Mouse (Mus musculus) embryonic facial prominence, embryonic 11.5 days (tissue): ENCODE results near the gene Hey2. TPM values are rescaled to one million over a fixed set of nuclear protein-coding genes. Genes with fewer than 3 reads are reported as not detected.
A peak's percentile ranks its signal among the peaks of the same experiment; 100 is the strongest.

Experiments
- ATAC-seq: fragments of 200-750 bp; cut with Nextera tagmentation; replicated peaks from 2 replicates; pipeline ENCODE4 v1.8.0; 2017; ENCODE audit warnings: low read depth; ENCODE audit not compliant: insufficient number of reproducible peaks, low FRiP score, low TSS enrichment
- DNase-seq: peaks from one replicate; pipeline ENCODE4 v3.0.0-alpha.2; 2015; ENCODE audit warnings: low spot score
- H3K27ac ChIP-seq: fragments of 300-500 bp; sonication (generic); replicated peaks from 2 replicates; pipeline ENCODE4 v1.5.1; 2014; ENCODE audit warnings: mild to moderate bottlenecking, low read depth, low read length, control low read depth
- H3K27me3 ChIP-seq: fragments of 300-500 bp; sonication (generic); 2 replicates; pipeline ENCODE4 v1.6.1; 2014; ENCODE audit warnings: mild to moderate bottlenecking, low read length, moderate library complexity, mixed read lengths; ENCODE audit not compliant: control insufficient read depth, insufficient read depth
- H3K36me3 ChIP-seq: fragments of 300-500 bp; sonication (generic); replicated peaks from 2 replicates; pipeline ENCODE4 v1.6.1; 2014; ENCODE audit warnings: low read depth, mild to moderate bottlenecking, low read length, moderate library complexity, mixed read lengths; ENCODE audit not compliant: control insufficient read depth, insufficient read depth
- H3K4me1 ChIP-seq: fragments of 300-500 bp; sonication (generic); 2 replicates; pipeline ENCODE4 v1.6.1; 2014; ENCODE audit warnings: low read length, mixed read lengths; ENCODE audit not compliant: control insufficient read depth, insufficient read depth
- H3K4me2 ChIP-seq: fragments of 300-500 bp; sonication (generic); 2 replicates; pipeline ENCODE4 v1.6.1; 2014; ENCODE audit warnings: low read depth, mild to moderate bottlenecking, control low read depth, low read length, moderate library complexity
- H3K4me3 ChIP-seq: fragments of 300-500 bp; sonication (generic); 2 replicates; pipeline ENCODE4 v1.5.1; 2014; ENCODE audit warnings: low read depth, low read length, control low read depth
- H3K9ac ChIP-seq: fragments of 300-500 bp; sonication (generic); replicated peaks from 2 replicates; pipeline ENCODE4 v1.6.1; 2014; ENCODE audit warnings: mild to moderate bottlenecking, control low read depth, low read length
- H3K9me3 ChIP-seq: fragments of 300-500 bp; sonication (generic); replicated peaks from 2 replicates; pipeline ENCODE4 v1.6.1; 2016; ENCODE audit warnings: mild to moderate bottlenecking, low read length, inconsistent platforms, mixed read lengths; ENCODE audit not compliant: control insufficient read depth
- WGBS: fragments of 180-500 bp; shearing (Covaris S2); extraction: QIAGEN DNeasy Blood & Tissue Kit; methylation state at CpG from one replicate; pipeline ENCODE4 v1.1.7; 2014; 5-methylcytosine and 5-hydroxymethylcytosine counted together
- polyA plus RNA-seq: library from polyadenylated mRNA; unstranded; fragments of >200 nt; fragmentation: Nextera tagmentation; extraction: Ambion mirVana; gene quantifications from 2 replicates; pipeline ENCODE4 v1.2.1, GENCODE M21; 2014

The Hey2 gene
- polyA plus RNA-seq, 1 experiment from 2014 or later, result 7.1 TPM

DNA sequence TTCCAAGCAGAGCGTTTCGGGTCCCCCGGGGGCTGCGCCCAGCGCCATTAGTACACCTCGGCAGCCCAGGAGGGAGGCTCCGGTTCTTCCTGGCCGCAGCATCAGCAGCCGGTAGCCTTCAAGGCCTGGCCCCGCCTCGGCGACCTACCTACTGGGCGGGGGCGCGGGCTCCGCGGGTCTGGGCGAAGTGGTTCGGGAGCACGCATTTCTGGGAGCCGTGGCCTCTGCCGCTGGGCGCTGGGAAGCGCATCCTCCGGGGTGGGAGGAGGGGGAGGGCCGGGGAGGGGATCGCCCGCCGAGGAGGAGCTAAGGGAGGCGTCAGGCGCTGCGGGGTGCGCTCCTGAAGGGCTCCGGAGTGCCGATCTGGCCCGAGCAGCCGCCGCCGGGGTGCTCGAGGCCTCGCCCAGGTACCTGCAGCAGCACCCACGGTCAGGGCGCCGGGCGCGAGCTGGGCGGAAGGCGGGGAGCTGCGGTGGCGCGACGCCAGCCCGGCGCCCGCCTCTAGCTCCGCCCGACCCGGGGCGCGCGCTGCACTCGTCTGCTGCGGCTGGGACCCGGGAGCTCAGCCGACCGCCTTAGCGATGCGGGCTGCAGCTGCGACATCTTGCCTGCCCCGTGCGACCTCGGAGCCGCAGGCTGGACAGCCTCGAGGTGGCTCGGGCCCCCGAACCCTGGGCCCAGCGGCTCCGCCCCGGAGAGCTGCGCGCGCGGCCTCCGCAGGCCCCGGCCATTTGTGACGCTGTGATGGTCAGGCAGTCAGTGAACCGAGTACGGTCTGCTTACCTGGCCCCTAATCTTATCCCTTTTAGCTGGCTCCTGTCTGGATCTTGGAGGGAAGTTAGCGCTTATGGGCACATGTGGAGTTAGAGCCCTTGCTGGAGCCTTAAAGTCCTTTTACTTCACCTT lies 39.7 kb downstream of the Hey2 start, which contains the start of gene Ncoa7:
Ncoa7 (minus strand) TSS at position 646 of the 906 bp plus-strand sequence.
- Histone ChIP-seq H3K9me3 (no peaks in the 10 kb centered on the region), H3K4me1 (no peaks in the 10 kb centered on the region), H3K36me3 (no peaks in the 10 kb centered on the region), H3K27ac (peak within 1 kb of the TSS; percentile 81), H3K27me3 (no peaks in the 10 kb centered on the region), H3K4me2 (peak within 1 kb of the TSS; percentile 52), H3K4me3 (peak within 1 kb of the TSS; percentile 77), H3K9ac (peak within 1 kb of the TSS; percentile 90)
- WGBS, result under 1% methylated on average over 76 of the region's 89 CpGs
- ATAC-seq (peak; percentile 94), DNase-seq (peak; percentile 80)

DNA sequence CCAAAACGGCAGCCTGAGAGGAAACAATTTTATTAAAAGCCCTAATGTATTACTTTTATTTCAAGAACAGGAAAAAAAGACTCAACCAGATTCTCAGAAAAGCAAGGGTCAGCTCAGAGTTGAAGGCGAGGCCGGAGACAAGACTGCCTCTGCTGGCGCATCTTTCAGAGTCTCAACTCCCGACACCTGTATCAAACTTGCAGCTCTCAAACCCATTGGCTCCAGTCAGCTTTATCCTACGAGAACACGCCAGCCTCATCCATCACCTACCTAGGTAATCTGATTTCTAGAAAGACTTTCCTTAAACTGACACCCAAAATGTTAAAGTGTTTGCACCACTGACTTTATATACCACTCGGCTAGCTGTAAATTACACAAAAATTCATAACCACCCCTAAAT lies 40.6 kb downstream of the Hey2 start:
- DNase-seq (peak; percentile 43), ATAC-seq (no peak)
- H3K4me1 ChIP-seq, result no peaks in the 10 kb centered on the region
- no peaks in the 10 kb centered on the region for H3K9me3 ChIP-seq
- no peak overlapping the region for H3K27ac ChIP-seq
- peak overlapping the region; percentile 77 for H3K4me3 ChIP-seq
- 9% methylated on average over 8 of the region's 8 CpGs for WGBS
- no peaks in the 10 kb centered on the region for H3K27me3 ChIP-seq
- peak overlapping the region; percentile 52 for H3K4me2 ChIP-seq
- no peaks in the 10 kb centered on the region for H3K36me3 ChIP-seq
- no peak overlapping the region for H3K9ac ChIP-seq

DNA sequence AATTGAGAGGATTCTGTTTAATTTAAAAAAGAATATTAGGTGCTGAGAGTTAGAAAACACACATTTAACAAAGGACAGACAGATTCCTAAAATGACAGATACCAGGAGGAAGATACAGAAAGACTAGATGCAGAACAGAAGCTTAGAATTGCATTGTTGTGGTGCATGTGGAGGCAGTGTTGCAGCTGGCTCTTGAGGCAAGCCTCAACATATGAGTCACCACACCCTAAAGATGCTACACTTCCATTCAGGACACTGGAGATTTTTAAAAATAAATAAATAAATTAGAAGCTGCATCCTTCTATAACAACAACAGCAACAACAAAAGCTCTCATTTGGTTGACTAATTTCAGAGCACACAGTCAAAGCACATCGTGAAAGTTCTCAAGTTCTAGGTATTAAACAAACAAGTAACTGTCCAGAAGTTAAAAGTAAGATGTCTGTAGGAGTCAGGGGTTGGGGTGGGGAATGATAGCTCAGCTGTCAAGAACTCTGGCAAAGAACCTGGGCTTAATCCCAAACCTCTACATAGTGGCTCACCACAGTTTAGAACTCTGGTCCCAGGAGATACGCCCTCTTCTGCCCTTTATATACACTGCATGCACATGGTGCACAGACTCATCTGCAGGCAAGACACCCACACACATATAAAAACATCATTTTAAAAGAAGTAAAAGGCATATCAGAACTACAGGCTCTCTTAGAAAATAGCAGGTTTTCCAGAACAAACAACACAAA lies 42.7 kb downstream of the Hey2 start:
- H3K4me3 ChIP-seq, result no peak overlapping the region
- H3K4me1 ChIP-seq, result no peaks in the 10 kb centered on the region
- DNase-seq, result no peak
- H3K9me3 ChIP-seq, result no peaks in the 10 kb centered on the region
- no peak overlapping the region for H3K4me2 ChIP-seq
- 94% methylated on average over 2 of the region's 2 CpGs for WGBS
- no peak overlapping the region for H3K9ac ChIP-seq
- H3K27ac ChIP-seq, result no peak overlapping the region
- H3K27me3 ChIP-seq, result no peaks in the 10 kb centered on the region
- no peak for ATAC-seq
- no peaks in the 10 kb centered on the region for H3K36me3 ChIP-seq

DNA sequence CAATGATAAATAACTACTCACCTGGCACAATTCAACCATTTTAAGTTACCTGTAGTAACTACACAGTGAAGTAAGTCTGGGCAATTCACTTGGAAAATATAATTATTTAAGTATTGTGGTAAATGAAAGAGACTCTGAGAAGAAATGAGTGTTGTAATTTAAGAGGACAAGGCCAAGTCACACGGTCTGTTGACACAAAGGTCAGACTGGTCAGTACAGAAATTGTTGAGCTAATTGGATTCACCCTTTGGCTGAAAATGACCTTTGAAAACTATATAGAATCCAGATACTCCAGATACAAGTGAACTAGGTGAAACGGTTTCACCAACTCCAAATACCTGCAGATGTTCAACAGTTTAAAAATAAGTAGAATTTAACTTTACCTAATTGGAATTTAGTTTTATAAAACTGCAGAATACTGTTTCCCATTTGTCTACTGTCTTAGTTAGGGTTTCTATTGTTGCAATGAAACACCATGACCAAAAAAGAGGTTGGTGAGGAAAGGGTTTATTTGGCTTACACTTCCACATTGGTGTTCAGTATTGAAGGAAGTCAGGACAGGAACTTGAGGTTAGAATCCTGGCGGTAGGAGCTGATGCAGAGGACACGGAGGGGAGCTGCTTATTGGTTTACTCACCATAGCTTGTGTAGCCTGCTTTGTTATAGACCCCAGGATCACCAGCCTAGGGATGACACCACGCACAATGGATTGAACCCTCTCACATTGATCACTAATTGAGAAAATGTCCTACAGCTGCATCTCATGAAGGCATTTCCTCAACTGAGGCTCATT lies 45.9 kb downstream of the Hey2 start:
- DNase-seq, result no peak
- Histone ChIP-seq H3K36me3 (no peaks in the 10 kb centered on the region), H3K4me2 (no peak overlapping the region), H3K9me3 (no peaks in the 10 kb centered on the region), H3K27ac (no peak overlapping the region), H3K9ac (no peak overlapping the region), H3K27me3 (no peaks in the 10 kb centered on the region), H3K4me3 (no peak overlapping the region), H3K4me1 (no peaks in the 10 kb centered on the region)
- 62% methylated on average over 5 of the region's 5 CpGs for WGBS
- ATAC-seq, result no peak

DNA sequence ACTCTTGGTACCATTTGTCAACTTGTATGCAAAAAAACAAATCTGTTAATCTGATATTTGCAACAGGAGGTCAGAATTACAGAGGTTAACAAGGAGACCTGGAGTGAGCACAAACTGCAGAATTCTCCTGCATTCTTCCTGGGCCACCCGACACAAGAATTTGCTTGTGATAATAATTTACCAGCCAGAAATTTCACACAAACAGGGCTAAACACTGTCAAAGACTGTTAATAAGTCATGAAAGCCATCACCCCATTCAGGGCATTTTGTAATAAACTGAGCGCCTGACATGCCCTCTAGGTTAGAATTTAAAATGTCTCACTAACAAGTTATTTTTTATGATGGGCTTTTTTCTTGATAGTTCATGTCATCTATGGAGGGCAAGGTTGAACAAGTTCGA lies 51.6 kb downstream of the Hey2 start:
- no peak for ATAC-seq
- 89% methylated on average over 3 of the region's 3 CpGs for WGBS
- Histone ChIP-seq H3K4me2 (no peak overlapping the region), H3K4me1 (no peaks in the 10 kb centered on the region), H3K4me3 (no peak overlapping the region), H3K9me3 (no peaks in the 10 kb centered on the region), H3K36me3 (no peaks in the 10 kb centered on the region), H3K27ac (no peak overlapping the region), H3K9ac (no peak overlapping the region), H3K27me3 (no peaks in the 10 kb centered on the region)
- no peak for DNase-seq

DNA sequence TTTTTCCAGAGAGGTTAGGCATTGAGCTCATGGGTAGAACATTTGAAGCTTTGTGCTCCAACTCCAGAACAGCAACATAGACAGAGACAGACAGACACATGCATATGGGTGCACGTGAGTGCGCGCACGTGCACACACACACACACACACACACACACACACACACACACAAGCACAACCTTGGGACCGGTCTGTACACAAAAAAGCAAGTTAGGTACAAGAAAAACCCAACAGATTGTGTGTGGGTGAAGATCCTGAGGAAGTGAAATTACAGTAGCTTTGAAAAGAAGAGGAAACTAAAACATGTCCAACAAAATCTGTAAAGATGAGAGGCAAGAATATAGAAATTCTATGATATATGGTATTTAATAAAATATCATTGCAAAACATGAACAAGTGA lies 53.1 kb downstream of the Hey2 start:
- Histone ChIP-seq H3K36me3 (no peaks in the 10 kb centered on the region), H3K9me3 (no peaks in the 10 kb centered on the region), H3K4me3 (no peak overlapping the region), H3K27me3 (no peaks in the 10 kb centered on the region), H3K27ac (no peak overlapping the region), H3K4me2 (no peak overlapping the region), H3K4me1 (no peaks in the 10 kb centered on the region), H3K9ac (no peak overlapping the region)
- DNase-seq (no peak), ATAC-seq (no peak)
- WGBS, result 98% methylated on average over 5 of the region's 5 CpGs

DNA sequence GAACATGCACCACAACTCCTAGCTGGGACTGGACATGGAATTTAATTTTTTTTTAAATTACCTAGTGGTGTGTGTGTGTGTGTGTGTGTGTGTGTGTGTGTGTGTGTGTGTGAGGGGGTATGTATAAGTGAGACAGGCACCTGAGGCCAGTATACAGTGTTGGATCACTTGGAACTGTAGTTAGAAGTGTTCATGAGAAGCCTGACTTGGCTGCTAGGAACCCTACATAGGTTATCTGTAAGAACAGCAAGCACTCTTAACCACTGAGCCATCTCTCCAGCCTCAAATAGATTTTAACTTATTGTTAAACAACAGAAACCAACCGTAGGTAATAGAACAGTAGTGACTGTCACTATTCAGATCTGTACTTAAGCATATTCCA lies 54.3 kb downstream of the Hey2 start:
- WGBS, result 88% methylated on average over 1 of the region's 1 CpGs
- no peak for DNase-seq
- H3K9ac ChIP-seq, result no peak overlapping the region

More for the DNA sequence above, 54.3 kb downstream of the Hey2 start:
- H3K9me3 ChIP-seq, result no peaks in the 10 kb centered on the region
- H3K27ac ChIP-seq, result no peak overlapping the region
- no peak overlapping the region for H3K4me2 ChIP-seq
- no peaks in the 10 kb centered on the region for H3K27me3 ChIP-seq
- H3K4me3 ChIP-seq, result no peak overlapping the region
- H3K36me3 ChIP-seq, result no peaks in the 10 kb centered on the region
- no peaks in the 10 kb centered on the region for H3K4me1 ChIP-seq
- no peak for ATAC-seq
